Mouse (Mus musculus) olfactory bulb, adult 2 months (tissue): ENCODE measurements around the gene Rpp38.

ENCODE experiments used
- CTCF ChIP-seq: fragments of 200-500 bp; IDR thresholded peaks from 2 replicates; pipeline ENCODE4 v1.5.1; 2012; ENCODE audit warnings: low read depth, mild to moderate bottlenecking, low read length, moderate library complexity; ENCODE audit not compliant: insufficient read depth
- POLR2A ChIP-seq: fragments of 200-500 bp; IDR thresholded peaks from 2 replicates; pipeline ENCODE4 v1.6.1; 2012; ENCODE audit warnings: mild to moderate bottlenecking, low read depth, low read length, moderate library complexity; ENCODE audit not compliant: insufficient read depth

DNA sequence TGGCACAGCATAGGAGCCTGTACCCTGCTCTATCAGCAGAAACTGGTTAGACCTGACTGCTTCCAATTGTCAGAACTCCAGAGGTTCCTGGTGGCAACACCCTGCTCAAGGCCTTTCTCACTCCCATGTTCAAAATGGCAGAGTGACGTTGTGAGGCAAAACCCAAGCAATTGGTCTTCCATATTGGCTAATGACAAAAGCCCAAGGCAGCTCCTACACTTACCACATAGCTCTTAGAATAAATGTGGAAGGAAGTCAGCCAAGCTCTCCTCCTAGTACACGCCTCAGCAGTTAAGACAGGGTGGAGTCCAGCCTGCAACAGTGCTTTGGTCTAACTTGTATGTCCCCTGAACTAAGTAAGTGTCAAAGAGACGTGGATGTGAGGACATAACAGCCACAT lies 25.4 kb upstream of the Rpp38 start:
- no peak for TF ChIP-seq CTCF
- no peak for TF ChIP-seq POLR2A
